Mouse (Mus musculus) midbrain, embryonic 14.5 days (tissue): ENCODE measurements around the gene Bola3. TPM values are rescaled to one million over a fixed set of nuclear protein-coding genes. Genes with fewer than 3 reads are reported as not detected.
"Not testable (repeated sequence)": the region's sequence is repeated elsewhere in the genome, so short reads cannot be mapped to it uniquely, and the experiment has no call there.

Experiments
- ATAC-seq: fragments of 200-750 bp; cut with Nextera tagmentation; 2 replicates; pipeline ENCODE4 v1.8.0; 2017; ENCODE audit warnings: moderate number of reproducible peaks, moderate library complexity; ENCODE audit not compliant: low FRiP score, low TSS enrichment
- DNase-seq: peaks from one replicate; pipeline ENCODE4 v3.0.0-alpha.2; 2015
- H3K27ac ChIP-seq: fragments of 300-500 bp; sonication (generic); replicated peaks from 2 replicates; pipeline ENCODE4 v1.5.1; 2014; ENCODE audit warnings: mild to moderate bottlenecking, low read depth, low read length, moderate library complexity
- H3K27me3 ChIP-seq: fragments of 300-500 bp; sonication (generic); 2 replicates; pipeline ENCODE4 v1.6.1; 2014; ENCODE audit warnings: low read length, control low read depth, mixed read lengths; ENCODE audit not compliant: control insufficient read depth, insufficient read depth
- H3K36me3 ChIP-seq: fragments of 300-500 bp; sonication (generic); 2 replicates; pipeline ENCODE4 v1.6.1; 2014; ENCODE audit warnings: low read length, control low read depth; ENCODE audit not compliant: control insufficient read depth, insufficient read depth
- H3K4me1 ChIP-seq: fragments of 300-500 bp; sonication (generic); 2 replicates; pipeline ENCODE4 v1.6.1; 2014; ENCODE audit warnings: mild to moderate bottlenecking, antibody characterized with exemption, low read length, control low read depth; ENCODE audit not compliant: control insufficient read depth, insufficient read depth
- H3K4me2 ChIP-seq: fragments of 300-500 bp; sonication (generic); 2 replicates; pipeline ENCODE4 v1.6.1; 2014; ENCODE audit warnings: mild to moderate bottlenecking, low read length, moderate library complexity
- H3K4me3 ChIP-seq: fragments of 300-500 bp; sonication (generic); replicated peaks from 2 replicates; pipeline ENCODE4 v1.5.1; 2014; ENCODE audit warnings: low read depth, low read length
- H3K9ac ChIP-seq: fragments of 300-500 bp; sonication (generic); replicated peaks from 2 replicates; pipeline ENCODE4 v1.6.1; 2014; ENCODE audit warnings: mild to moderate bottlenecking, low read length, moderate library complexity
- H3K9me3 ChIP-seq: fragments of 300-500 bp; sonication (generic); 2 replicates; pipeline ENCODE4 v1.6.1; 2016; ENCODE audit warnings: low read length, control low read depth, mixed read lengths; ENCODE audit not compliant: control insufficient read depth
- WGBS: fragments of 180-500 bp; shearing (Covaris S2); extraction: QIAGEN DNeasy Blood & Tissue Kit; methylation state at CpG from one replicate; pipeline ENCODE4 v1.1.7; 2014; 5-methylcytosine and 5-hydroxymethylcytosine counted together
- polyA plus RNA-seq: library from polyadenylated mRNA; unstranded; fragments of >200 nt; fragmentation: Nextera tagmentation; extraction: Ambion mirVana; gene quantifications from 2 replicates; pipeline ENCODE4 v1.2.1, GENCODE M21; 2014

Gene Bola3
- polyA plus RNA-seq, 1 experiment from 2014 or later: 54.5 TPM

DNA sequence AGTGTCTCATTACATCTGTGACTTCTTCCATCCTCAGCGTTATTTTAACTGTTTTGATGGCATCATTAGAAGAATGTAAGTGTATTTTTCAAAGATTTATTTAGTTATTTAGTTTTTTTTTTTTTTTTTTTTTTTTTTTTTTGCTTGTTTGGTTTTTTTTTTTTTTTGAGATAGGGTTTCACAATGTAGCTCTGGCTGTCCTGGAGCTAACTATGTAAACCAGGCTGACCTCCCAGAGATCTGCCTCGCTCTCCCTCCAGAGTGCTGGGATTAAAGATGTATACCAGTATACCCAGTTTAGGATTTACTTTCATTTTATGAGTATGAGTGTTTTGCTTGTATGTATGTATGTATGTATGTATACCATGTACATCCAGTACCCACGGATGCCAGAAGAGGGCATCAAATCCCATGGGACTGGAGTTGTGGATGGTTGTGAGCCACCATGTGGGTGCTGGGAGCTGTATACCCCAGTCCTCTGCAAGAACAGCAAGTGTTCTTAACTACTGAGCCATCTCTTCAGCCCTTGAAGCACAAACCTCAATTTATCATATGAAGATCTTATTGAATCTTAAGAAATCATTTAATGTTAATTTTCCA, 21.3 kb upstream of the Bola3 start:
- Histone ChIP-seq H3K4me2 (no peak overlapping the region; the same call in 1 of the 2 replicates), H3K27ac (no peak overlapping the region), H3K9me3 (no peaks in the 10 kb centered on the region), H3K9ac (no peak overlapping the region), H3K36me3 (peaks cover 36% of the 10 kb centered on the region), H3K27me3 (no peaks in the 10 kb centered on the region), H3K4me3 (no peak overlapping the region), H3K4me1 (peaks cover 15% of the 10 kb centered on the region)
- DNase-seq (peak; percentile 27), ATAC-seq (no peak)
- 88% methylated on average over 3 of the region's 3 CpGs for WGBS

DNA sequence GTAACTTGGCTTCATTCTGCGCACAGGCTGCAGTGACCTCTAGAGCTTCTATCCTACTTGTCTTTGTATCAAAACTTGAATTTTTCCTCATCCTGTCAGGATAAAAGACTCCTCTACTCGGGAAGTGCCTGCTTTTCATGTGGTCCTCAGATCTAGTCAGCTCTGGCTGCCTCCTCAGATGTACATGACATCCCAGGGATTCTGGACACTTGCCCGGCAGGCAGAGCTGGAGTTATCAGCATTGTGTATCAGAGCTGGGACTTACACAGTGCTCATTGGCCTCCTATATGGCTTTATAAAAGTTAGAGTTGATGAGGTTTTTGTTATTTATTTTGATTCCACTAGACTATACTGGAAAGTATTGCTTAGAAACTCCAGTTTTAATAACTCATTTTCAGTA, 7.6 kb upstream of the Bola3 start:
- no peak overlapping the region for H3K27ac ChIP-seq
- 87% methylated on average over 3 of the region's 3 CpGs for WGBS
- peaks cover 67% of the 10 kb centered on the region for H3K36me3 ChIP-seq
- H3K9ac ChIP-seq: no peak overlapping the region
- ATAC-seq (no peak), DNase-seq (no peak)
- no peak overlapping the region for H3K4me2 ChIP-seq
- no peaks in the 10 kb centered on the region for H3K4me1 ChIP-seq
- no peaks in the 10 kb centered on the region for H3K9me3 ChIP-seq
- no peaks in the 10 kb centered on the region for H3K27me3 ChIP-seq
- no peak overlapping the region for H3K4me3 ChIP-seq

- no peak for ATAC-seq
- Histone ChIP-seq H3K4me1 (no peaks in the 10 kb centered on the region), H3K36me3 (peaks cover 55% of the 10 kb centered on the region), H3K27me3 (no peaks in the 10 kb centered on the region), H3K4me2 (no peak overlapping the region), H3K9ac (no peak overlapping the region), H3K4me3 (no peak overlapping the region), H3K27ac (no peak overlapping the region), H3K9me3 (no peaks in the 10 kb centered on the region)
- no peak for DNase-seq
- 94% methylated on average over 2 of the region's 2 CpGs for WGBS
Observed at GRCm38 (mm10) chr6:83342957-83343356, 6.0 kb upstream of the Bola3 start.

DNA sequence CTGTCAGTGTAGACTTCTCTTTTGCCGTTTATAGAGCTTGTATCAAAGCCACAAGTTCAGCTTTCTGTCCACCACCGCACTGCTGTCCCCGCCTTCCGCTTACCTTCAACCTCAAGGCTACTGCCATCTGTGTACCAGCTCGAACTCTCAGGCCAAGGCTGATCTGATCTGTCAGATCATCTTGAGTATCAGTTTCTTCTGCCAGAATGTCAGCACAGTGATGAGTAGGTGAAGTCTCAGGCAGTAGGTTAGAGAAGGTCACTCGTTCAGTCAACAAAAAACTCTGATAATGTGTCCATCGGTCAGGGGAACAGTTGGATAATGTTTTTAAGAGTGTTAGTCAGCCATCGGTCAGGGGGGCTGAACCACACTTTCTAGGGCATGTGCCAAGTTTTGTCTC, 3.7 kb upstream of the Bola3 start:
- ATAC-seq, H3K27ac ChIP-seq, H3K9me3 ChIP-seq, H3K27me3 ChIP-seq, DNase-seq, H3K4me3 ChIP-seq, H3K4me2 ChIP-seq, H3K9ac ChIP-seq, H3K4me1 ChIP-seq: not testable (repeated sequence)
- 96% methylated on average over 8 of the region's 8 CpGs for WGBS
- peaks cover 33% of the 10 kb centered on the region for H3K36me3 ChIP-seq

DNA sequence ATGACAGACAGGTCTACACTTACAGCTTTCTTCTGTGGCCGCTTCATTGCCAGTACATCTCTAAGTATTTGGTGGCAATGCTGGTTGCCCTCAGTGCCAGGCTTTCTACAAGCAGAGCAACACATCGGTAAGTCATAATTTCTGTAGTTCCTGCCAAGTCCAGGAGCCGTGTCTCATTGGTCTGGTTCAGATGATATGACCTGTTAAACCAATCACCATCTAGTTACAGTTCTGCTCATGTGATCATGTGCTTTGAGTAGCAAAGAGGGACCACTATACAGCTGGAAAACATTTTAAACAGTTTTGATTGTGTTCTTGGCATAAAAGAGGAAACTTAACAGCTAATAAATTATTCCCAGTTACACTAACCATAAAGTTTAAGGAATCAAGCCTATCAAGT, 1.0 kb upstream of the Bola3 start:
- Histone ChIP-seq H3K36me3 (peaks cover 7% of the 10 kb centered on the region), H3K4me1 (peaks cover 9% of the 10 kb centered on the region; the same call in 1 of the 2 replicates), H3K27ac (no peak overlapping the region), H3K27me3 (no peaks in the 10 kb centered on the region), H3K9me3 (no peaks in the 10 kb centered on the region), H3K4me3 (no peak overlapping the region), H3K9ac (no peak overlapping the region), H3K4me2 (no peak overlapping the region)
- ATAC-seq: no peak
- no peak for DNase-seq
- 94% methylated on average over 3 of the region's 3 CpGs for WGBS

DNA sequence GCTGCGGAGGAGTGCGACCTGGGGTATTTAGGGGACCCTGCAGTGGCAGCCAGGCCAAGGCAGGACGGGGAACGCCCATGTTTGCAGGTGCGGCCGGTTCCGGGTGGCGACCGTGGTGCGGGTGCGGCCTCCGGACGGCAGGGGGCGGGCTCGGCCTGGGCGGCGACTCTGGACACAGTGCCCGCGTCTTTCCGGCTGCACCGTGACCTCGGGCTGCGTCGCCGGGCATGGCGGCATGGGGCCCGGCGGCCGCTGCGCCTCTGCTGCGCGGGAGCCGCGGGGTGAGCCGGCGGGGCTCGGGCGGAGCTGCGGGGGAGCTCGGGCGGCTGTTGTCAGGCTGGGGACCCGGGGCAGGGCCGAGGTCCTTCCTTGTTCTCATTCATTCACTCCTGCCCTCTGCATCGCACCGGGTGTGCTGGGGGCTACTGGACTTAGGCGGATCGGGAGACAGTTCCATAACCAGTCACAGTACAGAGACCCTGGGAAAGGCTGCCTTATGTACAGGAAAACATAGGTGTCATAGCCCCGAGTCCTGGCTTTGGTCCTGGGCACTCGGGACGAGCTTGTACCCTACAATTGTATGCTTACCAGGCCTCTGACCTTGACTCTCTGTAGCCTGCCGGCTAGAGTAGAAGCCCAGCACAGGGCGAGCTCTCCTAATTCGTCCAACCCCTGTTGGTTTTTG, 469 bp downstream of the Bola3 start:
- under 1% methylated on average over 53 of the region's 53 CpGs for WGBS

DNA sequence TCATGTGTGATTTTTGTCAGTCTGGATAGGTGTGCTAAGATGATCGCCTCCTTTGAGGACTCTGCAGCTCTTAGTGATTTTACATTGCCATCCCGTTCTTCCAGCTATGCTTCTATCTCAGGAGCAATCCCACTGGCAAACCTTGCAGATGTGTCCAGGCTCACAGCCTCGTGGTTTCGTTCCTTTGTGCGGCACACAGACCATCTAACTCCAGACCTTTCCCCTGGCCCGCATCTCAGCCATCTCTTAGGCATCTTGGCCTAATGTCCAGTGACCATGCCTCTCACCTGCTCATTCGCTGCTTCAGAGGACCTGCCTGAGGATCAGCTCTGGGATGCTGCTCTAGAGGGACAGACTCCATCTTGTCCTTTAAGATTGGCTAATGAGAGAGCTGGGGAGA, 1.2 kb downstream of the Bola3 start:
- Histone ChIP-seq H3K9ac (peak overlapping the region; percentile 91), H3K4me3 (peak overlapping the region; percentile 72), H3K36me3 (peaks cover 15% of the 10 kb centered on the region), H3K27ac (no peak overlapping the region), H3K9me3 (no peaks in the 10 kb centered on the region), H3K4me2 (peak overlapping the region; percentile 81), H3K4me1 (peaks cover 9% of the 10 kb centered on the region; the same call in 1 of the 2 replicates), H3K27me3 (no peaks in the 10 kb centered on the region)
- ATAC-seq (no peak), DNase-seq (no peak)
- WGBS: 89% methylated on average over 7 of the region's 7 CpGs

More for the DNA sequence above, 469 bp downstream of the Bola3 start:
- peak overlapping the region; percentile 61 for H3K27ac ChIP-seq
- DNase-seq (peak; percentile 91), ATAC-seq (peak; percentile 95)
- peaks cover 8% of the 10 kb centered on the region for H3K36me3 ChIP-seq
- H3K9ac ChIP-seq: peak overlapping the region; percentile 91
- peak overlapping the region; percentile 81 for H3K4me2 ChIP-seq
- H3K9me3 ChIP-seq: no peaks in the 10 kb centered on the region
- peak overlapping the region; percentile 72 for H3K4me3 ChIP-seq
- H3K4me1 ChIP-seq: peaks cover 9% of the 10 kb centered on the region; the same call in 1 of the 2 replicates
- H3K27me3 ChIP-seq: no peaks in the 10 kb centered on the region

DNA sequence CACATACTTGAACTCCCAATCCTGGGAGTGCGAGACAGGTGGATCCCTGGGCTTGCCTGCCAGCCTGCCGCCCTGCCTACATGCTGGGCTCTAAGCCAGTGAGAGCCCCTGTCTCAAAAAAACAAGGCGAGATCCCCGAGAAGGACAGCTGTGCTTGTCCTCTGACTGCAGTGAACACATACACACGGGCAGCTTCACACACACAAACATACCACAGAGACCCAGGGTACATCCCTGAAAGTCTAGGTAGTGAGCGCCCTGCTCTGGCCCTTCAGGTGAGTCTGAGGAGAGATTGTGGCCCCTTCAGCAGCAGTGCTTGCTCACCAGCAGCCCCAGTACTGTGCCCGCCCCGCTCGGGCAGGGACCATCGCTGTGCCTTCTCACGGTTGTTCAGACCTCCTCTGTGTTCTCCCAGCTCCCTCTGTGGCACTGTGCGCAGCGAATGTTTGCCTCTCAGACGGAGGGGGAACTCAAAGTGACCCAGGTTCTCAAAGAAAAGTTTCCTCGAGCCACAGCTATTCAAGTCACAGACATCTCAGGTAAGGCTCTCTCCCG, 2.0 kb downstream of the Bola3 start:
- H3K27me3 ChIP-seq: no peaks in the 10 kb centered on the region
- 92% methylated on average over 16 of the region's 16 CpGs for WGBS
- no peak overlapping the region for H3K9ac ChIP-seq
- H3K4me2 ChIP-seq: no peak overlapping the region
- ATAC-seq (no peak), DNase-seq (no peak)
- H3K27ac ChIP-seq: no peak overlapping the region
- H3K4me1 ChIP-seq: peaks cover 9% of the 10 kb centered on the region; the same call in 1 of the 2 replicates
- H3K4me3 ChIP-seq: no peak overlapping the region
- H3K9me3 ChIP-seq: no peaks in the 10 kb centered on the region
- peaks cover 20% of the 10 kb centered on the region for H3K36me3 ChIP-seq
